Mouse (Mus musculus) forebrain, embryonic 12.5 days (tissue): ENCODE measurements around the gene Lmntd1. TPM values are rescaled to one million over a fixed set of nuclear protein-coding genes. Genes with fewer than 3 reads are reported as not detected.
A peak's percentile ranks its signal among the peaks of the same experiment; 100 is the strongest.

Experiments
- ATAC-seq: fragments of 200-750 bp; cut with Nextera tagmentation; 2 replicates; pipeline ENCODE4 v1.8.0; 2017; ENCODE audit warnings: moderate TSS enrichment; ENCODE audit not compliant: low FRiP score
- H3K27ac ChIP-seq: fragments of 300-500 bp; sonication (generic); 2 replicates; pipeline ENCODE4 v1.5.1; 2016; ENCODE audit warnings: mild to moderate bottlenecking
- H3K27me3 ChIP-seq: fragments of 300-500 bp; sonication (generic); 2 replicates; pipeline ENCODE4 v1.6.1; 2016; ENCODE audit warnings: mild to moderate bottlenecking
- H3K36me3 ChIP-seq: fragments of 300-500 bp; sonication (generic); replicated peaks from 2 replicates; pipeline ENCODE4 v1.6.1; 2016; ENCODE audit warnings: mild to moderate bottlenecking
- H3K4me1 ChIP-seq: fragments of 300-500 bp; sonication (generic); 2 replicates; pipeline ENCODE4 v1.6.1; 2016
- H3K4me2 ChIP-seq: fragments of 300-500 bp; sonication (generic); 2 replicates; pipeline ENCODE4 v1.6.1; 2016; ENCODE audit warnings: mild to moderate bottlenecking, moderate library complexity
- H3K4me3 ChIP-seq: fragments of 300-500 bp; sonication (generic); replicated peaks from 2 replicates; pipeline ENCODE4 v1.5.1; 2016; ENCODE audit warnings: mild to moderate bottlenecking
- H3K9ac ChIP-seq: fragments of 300-500 bp; sonication (generic); 2 replicates; pipeline ENCODE4 v1.6.1; 2016; ENCODE audit warnings: mild to moderate bottlenecking
- H3K9me3 ChIP-seq: fragments of 300-500 bp; sonication (generic); 2 replicates; pipeline ENCODE4 v1.6.1; 2016
- WGBS: fragments of 180-500 bp; shearing (Covaris S2); methylation state at CpG from one replicate; pipeline ENCODE4 v1.1.7; 2016; 5-methylcytosine and 5-hydroxymethylcytosine counted together
- polyA plus RNA-seq: library from polyadenylated mRNA; unstranded; fragments of >200 nt; fragmentation: Nextera tagmentation; extraction: Ambion mirVana; gene quantifications from 2 replicates; pipeline ENCODE4 v1.2.1, GENCODE M21; 2016

The Lmntd1 gene
- polyA plus RNA-seq, 1 experiment from 2014 or later: 0.47 TPM

DNA sequence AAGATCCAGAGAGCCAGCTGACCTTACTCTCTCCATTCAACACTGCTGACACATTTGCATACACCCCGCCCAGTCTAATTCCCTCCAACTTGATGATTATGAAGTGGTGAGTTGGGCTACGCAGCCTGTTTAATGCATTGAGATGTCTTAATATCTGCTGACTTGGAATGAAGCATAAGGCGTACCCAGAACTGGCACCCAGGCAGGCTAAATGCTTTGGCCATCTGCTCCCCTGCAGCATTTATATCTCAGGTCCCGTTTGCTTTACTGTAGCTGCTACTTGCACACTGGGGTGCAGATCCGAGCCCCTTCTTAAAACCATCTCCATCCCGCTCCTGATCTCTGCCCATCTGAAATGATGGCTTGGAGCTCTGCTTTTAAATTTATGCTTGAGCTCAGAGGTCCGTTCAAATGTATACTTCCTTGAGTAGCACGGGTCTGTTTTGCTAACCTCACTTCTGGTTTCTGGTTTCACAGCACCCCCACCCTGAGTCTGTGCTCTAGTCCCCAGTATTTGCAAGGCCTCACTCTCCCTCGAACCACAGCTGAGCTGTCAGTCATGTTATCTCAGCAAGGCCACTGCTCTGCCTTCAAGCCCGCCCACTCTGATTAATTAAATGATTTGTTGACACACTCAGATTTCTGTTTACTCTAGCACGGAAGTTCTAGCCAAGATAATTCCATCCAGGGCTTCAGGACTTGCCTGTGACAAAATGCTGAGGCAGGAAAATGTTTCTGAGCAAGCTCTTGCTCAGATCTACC lies 15.1 kb downstream of the Lmntd1 start:
- H3K4me2 ChIP-seq: no peak overlapping the region
- H3K9me3 ChIP-seq: no peaks in the 10 kb centered on the region
- no peaks in the 10 kb centered on the region for H3K27me3 ChIP-seq
- no peak overlapping the region for H3K9ac ChIP-seq
- peaks cover 9% of the 10 kb centered on the region for H3K4me1 ChIP-seq
- 76% methylated on average over 11 of the region's 11 CpGs for WGBS
- no peaks in the 10 kb centered on the region for H3K36me3 ChIP-seq
- H3K4me3 ChIP-seq: no peak overlapping the region
- ATAC-seq: no peak
- H3K27ac ChIP-seq: no peak overlapping the region

DNA sequence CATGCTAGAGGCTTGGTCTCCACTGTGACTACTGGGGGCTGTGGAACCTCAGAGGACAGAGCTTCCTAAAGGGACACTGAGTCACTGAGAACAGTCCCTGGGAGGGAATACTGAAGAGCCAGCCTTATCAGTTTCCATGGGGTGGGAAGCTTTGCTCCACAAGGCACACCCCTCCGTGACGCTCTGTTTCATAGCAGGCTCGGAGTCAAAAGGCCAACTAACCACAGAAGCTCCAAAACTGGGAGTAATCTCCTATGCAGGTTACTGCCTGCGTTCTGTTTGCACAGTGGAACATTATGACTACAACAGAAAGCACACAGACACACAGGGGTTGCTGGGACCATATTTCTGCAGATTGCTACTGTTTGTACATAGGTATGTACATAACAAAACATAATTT lies 18.2 kb downstream of the Lmntd1 start:
- no peak overlapping the region for H3K9ac ChIP-seq
- H3K4me3 ChIP-seq: no peak overlapping the region
- H3K9me3 ChIP-seq: no peaks in the 10 kb centered on the region
- WGBS: 85% methylated on average over 4 of the region's 4 CpGs
- no peaks in the 10 kb centered on the region for H3K27me3 ChIP-seq
- no peak overlapping the region for H3K4me2 ChIP-seq
- no peak for ATAC-seq
- H3K36me3 ChIP-seq: no peaks in the 10 kb centered on the region
- H3K27ac ChIP-seq: no peak overlapping the region
- H3K4me1 ChIP-seq: peaks cover 4% of the 10 kb centered on the region

DNA sequence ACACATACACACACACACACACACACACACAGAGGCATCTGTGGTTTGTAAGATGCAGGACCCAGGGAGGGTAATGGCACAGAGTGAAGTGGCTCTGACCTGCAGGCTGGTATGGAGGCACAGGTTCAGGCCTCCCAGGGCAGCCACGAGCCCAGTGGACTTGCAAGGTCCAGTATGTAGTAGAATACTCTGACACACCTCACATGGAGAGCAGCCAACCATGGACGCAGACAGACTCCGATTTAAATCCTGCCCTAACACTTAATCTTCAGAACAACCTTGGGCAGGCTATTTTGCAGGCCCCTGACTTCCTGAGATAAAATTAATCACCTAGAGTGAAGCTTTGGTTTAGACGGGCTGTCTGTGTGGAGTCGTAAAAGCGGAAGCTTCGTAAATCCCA lies 20.1 kb downstream of the Lmntd1 start:
- no peaks in the 10 kb centered on the region for H3K9me3 ChIP-seq
- H3K4me1 ChIP-seq: peaks cover 2% of the 10 kb centered on the region
- H3K27me3 ChIP-seq: no peaks in the 10 kb centered on the region
- no peak overlapping the region for H3K27ac ChIP-seq
- no peak overlapping the region for H3K4me2 ChIP-seq
- H3K4me3 ChIP-seq: no peak overlapping the region
- ATAC-seq: no peak
- H3K36me3 ChIP-seq: no peaks in the 10 kb centered on the region
- WGBS: 88% methylated on average over 7 of the region's 7 CpGs
- no peak overlapping the region for H3K9ac ChIP-seq

DNA sequence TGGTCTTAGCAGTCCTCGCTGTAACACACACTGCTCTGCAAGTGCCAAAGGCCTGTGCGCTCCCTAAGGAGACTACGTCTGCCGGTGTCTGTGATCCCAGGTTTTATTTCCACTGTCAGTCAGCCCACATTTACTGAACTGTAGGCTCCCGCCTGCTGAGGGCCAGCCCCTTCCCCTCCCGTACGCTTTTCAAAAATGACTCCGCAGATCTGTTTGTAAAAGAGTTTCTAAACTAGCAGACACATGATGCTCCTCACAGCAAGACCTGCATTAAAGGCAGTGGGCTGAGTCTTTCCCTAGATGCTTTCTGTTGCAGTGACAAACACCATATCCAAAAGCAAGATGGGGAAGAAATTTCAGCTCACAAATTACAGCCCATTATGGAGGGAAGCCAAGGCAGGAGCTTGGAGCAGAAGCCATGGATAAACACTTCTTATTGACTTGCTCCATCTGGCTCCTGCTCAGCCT lies 21.6 kb downstream of the Lmntd1 start:
- Histone ChIP-seq H3K4me3 (no peak overlapping the region), H3K27ac (no peak overlapping the region), H3K9me3 (no peaks in the 10 kb centered on the region), H3K27me3 (no peaks in the 10 kb centered on the region), H3K9ac (no peak overlapping the region), H3K4me2 (no peak overlapping the region), H3K36me3 (no peaks in the 10 kb centered on the region), H3K4me1 (no peaks in the 10 kb centered on the region; the same call in 1 of the 2 replicates)
- 66% methylated on average over 8 of the region's 8 CpGs for WGBS
- no peak for ATAC-seq

DNA sequence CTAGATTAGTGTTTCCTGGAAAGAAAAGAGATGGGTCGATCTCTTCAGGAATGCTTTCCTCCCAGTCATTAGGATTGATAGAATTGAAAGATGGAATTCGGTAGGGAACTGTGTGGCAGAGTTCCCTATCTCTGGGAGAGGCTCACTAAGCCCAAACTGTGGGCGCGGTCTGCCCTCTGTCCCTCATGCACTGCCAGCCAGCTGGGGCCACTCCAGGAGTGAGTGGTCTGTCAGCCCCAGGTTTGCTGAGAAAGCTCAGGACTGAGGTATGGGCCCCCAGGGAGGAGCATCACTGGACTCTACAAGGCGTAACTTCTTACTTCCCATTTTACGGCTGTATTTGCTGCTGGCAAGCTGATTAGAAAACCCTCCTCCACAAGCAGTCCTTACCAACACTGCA lies 22.1 kb downstream of the Lmntd1 start:
- Histone ChIP-seq H3K27ac (no peak overlapping the region), H3K27me3 (no peaks in the 10 kb centered on the region), H3K4me1 (no peaks in the 10 kb centered on the region; the same call in 1 of the 2 replicates), H3K9ac (no peak overlapping the region), H3K9me3 (no peaks in the 10 kb centered on the region), H3K4me2 (no peak overlapping the region), H3K4me3 (no peak overlapping the region), H3K36me3 (no peaks in the 10 kb centered on the region)
- WGBS: 85% methylated on average over 6 of the region's 6 CpGs
- no peak for ATAC-seq

DNA sequence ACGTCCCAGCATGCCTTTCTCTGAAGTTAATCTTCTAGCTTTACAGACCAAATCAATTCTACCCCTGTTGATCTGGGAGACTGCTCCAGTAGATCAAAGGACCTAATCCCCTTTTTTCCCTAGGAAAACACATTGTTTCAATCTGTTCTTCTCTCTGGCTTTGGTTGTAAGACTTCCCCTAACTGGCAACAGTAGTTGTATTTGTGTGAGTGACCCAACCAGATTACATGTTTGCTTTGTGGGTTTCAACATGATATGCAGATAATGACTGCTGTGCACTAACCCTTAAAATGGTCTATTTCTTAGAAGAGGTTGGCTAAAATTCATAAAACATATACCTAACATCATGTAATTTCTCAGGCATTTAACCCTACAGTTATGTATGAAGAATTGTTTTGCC lies 22.5 kb downstream of the Lmntd1 start:
- no peak overlapping the region for H3K4me3 ChIP-seq
- no peaks in the 10 kb centered on the region for H3K27me3 ChIP-seq
- H3K9ac ChIP-seq: no peak overlapping the region
- WGBS: 35% methylated on average over 1 of the region's 1 CpGs
- H3K36me3 ChIP-seq: no peaks in the 10 kb centered on the region
- H3K9me3 ChIP-seq: no peaks in the 10 kb centered on the region
- ATAC-seq: no peak
- H3K4me2 ChIP-seq: no peak overlapping the region
- H3K4me1 ChIP-seq: no peaks in the 10 kb centered on the region; the same call in 1 of the 2 replicates
- no peak overlapping the region for H3K27ac ChIP-seq

DNA sequence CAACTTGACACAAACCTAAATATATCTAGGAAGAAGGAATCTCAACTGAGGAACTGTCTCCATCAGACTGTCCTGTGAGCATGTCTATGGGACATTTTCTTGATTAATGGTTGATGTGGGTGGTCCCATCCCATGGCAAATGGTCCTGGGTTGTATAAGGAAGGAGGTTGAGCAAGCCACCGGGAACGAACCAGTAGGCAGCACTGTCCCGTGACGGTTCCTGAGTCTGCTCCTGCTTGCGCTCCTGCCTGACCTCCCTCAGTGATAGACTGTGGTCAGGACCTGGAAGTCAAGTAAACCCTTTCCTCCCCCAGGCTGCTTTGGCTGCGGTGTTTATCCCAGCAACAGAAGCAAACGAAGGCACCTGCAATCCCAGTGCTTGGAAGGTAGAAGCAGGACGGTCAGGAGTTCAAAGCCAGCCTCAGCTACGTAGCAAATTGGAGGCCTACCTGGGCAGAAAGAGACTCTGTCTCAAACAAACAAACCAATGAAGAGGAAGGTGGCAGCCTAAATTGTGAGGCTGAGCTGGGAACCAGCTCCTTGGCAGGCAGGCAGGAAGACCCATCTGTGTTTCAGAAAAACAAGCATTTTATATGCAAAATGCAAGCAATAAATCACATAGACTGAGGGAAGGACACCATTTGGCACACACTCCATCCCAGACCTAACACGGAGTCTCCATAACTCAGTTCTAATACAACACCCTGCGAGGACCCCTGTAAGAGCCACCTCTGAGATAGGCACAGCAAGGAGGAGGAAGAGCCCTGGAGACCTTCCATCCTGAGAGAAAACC lies 23.4 kb downstream of the Lmntd1 start:
- Histone ChIP-seq H3K9me3 (no peaks in the 10 kb centered on the region), H3K27me3 (no peaks in the 10 kb centered on the region), H3K4me2 (no peak overlapping the region), H3K9ac (no peak overlapping the region), H3K27ac (no peak overlapping the region), H3K4me3 (no peak overlapping the region), H3K4me1 (peaks cover under 1% of the 10 kb centered on the region; the same call in 1 of the 2 replicates), H3K36me3 (no peaks in the 10 kb centered on the region)
- 92% methylated on average over 11 of the region's 11 CpGs for WGBS
- no peak for ATAC-seq

DNA sequence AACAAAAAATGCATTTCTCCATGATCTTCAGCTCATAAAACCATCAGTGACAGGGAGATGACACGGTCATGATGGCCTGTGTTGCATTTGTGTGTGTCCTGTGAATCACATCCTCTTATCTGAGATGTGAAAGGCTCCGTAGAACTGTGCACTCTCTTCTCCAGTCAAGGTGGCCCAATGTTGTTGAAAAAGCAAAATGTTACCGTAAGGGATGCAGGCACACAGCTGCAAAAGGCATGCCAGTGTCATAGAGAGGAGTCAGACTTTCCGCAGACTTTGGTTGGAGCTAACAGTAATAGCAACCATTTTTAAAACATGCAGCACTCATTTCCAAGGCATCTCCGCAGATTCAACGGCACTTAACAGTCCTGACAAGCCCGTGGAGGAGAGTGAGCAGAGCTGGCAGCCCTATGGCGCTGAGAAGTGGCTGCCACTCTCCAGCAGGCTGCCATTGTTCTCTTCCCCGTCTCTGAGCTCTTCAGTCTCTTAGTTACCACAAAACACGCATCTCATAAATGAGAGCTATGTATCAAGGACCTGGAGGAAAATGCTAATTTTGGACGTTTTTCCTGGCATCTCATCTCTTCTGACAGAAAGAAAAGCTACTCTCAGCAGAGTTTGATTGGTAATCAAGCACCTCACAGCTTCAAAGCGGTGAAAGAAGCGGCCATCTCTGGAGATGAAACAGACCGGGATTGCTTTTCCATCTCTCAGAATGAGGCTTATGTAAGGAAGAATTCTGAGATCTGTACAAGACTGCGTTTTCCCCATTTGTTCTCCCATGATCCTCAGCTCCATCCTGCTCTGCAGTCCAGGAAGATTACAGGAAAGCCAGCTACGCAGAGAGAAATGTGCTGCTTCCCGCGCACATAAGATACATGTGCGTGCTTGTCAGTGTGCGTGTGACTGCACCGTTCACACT lies 28.8 kb downstream of the Lmntd1 start:
- H3K4me2 ChIP-seq: peak overlapping the region; percentile 24
- peaks cover 15% of the 10 kb centered on the region for H3K4me1 ChIP-seq
- H3K27me3 ChIP-seq: no peaks in the 10 kb centered on the region
- WGBS: 55% methylated on average over 21 of the region's 21 CpGs
- H3K27ac ChIP-seq: peak overlapping the region; percentile 76
- H3K36me3 ChIP-seq: no peaks in the 10 kb centered on the region
- H3K4me3 ChIP-seq: no peak overlapping the region
- no peaks in the 10 kb centered on the region for H3K9me3 ChIP-seq
- H3K9ac ChIP-seq: no peak overlapping the region
- peak; percentile 78; the same call in 1 of the 2 replicates for ATAC-seq

DNA sequence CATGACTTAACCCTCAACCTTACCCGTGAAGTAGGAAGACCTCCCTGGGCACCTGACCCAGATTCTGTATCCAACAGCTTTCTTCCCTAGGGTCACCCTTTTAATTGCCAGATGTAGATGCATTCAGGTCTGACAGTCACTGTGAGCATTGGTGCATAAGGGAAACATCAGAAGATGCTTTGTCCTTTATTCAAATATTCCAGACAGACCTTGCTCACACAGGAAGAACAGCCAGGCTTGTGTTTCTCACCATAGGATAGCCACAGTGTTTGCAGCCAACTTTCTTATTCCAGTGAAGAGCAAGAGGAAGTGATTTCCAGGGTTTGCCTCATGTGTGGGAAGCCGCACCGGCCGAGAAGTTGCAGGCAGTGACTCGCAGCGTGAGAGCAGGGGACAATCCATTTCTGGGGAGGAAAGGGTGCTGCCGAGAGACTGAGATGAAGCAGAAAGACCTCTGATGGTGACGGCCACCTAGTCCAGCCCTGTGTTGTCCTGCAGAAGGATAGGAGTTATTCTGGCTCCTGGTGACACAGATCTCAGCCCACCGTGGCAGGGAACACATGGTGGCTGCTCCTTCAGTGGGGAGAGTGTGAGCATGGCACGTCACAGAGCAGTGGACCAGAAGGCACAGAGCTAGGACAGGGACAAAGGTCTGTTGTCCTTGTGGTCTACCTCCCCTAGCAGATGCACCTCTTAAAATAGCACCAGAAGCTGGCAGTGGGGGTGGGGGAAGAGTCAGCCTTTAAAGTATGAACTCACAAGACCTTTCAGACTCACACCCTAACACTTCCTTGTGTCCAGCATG lies 32.6 kb downstream of the Lmntd1 start:
- H3K9me3 ChIP-seq: no peaks in the 10 kb centered on the region
- no peaks in the 10 kb centered on the region for H3K27me3 ChIP-seq
- no peaks in the 10 kb centered on the region for H3K36me3 ChIP-seq
- H3K4me3 ChIP-seq: no peak overlapping the region
- H3K9ac ChIP-seq: no peak overlapping the region
- H3K4me2 ChIP-seq: no peak overlapping the region
- no peak for ATAC-seq
- WGBS: 76% methylated on average over 10 of the region's 10 CpGs
- H3K27ac ChIP-seq: no peak overlapping the region
- H3K4me1 ChIP-seq: peaks cover 28% of the 10 kb centered on the region

DNA sequence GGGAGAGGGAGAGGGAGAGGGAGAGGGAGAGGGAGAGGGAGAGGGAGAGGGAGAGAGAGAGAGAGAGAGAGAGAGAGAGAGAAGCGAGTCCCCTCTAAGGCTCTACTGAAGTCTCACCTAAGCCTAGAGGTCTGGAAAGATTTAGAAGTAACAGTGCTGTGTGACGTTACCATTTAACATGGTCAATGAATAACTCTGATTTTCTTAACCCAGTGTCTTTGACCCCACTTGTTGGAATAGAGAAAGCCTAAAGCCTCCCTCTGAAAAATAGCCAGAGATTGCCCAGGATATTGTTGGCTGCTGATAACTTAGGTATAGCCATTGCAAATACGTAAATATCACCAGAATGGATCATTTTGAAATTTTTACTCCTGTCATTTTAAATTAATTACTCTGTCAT lies 34.4 kb downstream of the Lmntd1 start:
- no peaks in the 10 kb centered on the region for H3K27me3 ChIP-seq
- H3K9ac ChIP-seq: no peak overlapping the region
- ATAC-seq: no peak
- peaks cover 20% of the 10 kb centered on the region for H3K4me1 ChIP-seq
- 85% methylated on average over 3 of the region's 3 CpGs for WGBS
- no peak overlapping the region for H3K4me3 ChIP-seq
- no peak overlapping the region for H3K4me2 ChIP-seq
- H3K27ac ChIP-seq: no peak overlapping the region
- H3K9me3 ChIP-seq: no peaks in the 10 kb centered on the region
- H3K36me3 ChIP-seq: no peaks in the 10 kb centered on the region

DNA sequence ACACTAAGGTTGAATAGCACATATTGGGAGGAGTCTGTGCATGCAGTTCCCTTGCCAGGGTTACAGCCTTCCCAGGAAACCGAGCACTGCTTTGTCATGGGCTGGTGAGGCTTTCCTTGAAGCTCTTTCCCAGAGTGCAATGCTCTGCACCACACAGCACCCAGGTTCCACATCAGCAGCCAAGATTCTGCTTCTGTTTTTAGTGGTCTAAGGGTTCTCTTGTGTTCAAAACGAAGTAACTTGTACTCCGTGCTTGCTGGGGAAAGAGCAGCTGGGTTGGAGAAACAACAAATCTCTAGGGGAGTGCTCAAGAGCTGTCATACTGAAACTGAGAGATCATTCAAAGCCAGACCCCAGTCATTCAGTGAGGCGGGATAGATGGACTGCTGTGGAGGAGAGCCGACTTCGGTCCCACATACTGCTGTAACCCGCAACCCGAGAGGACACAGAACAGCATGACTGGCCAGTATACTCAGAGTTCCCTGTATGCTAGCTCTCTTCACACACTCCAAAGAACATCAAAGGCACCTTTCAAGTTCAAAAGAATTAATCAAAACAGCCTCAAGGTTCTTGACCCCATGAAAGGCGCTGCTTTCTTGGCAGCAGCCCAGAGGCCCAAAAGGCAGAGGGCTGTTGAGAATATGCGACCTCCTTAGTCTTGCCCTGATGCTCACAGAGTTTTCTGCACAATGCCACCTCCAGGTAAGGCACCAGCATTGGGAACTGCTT lies 35.5 kb downstream of the Lmntd1 start:
- 0 out of 2 replicates have a peak overlapping the region, but pooled peaks have one; percentile 37 for H3K27ac ChIP-seq
- H3K36me3 ChIP-seq: no peaks in the 10 kb centered on the region
- no peaks in the 10 kb centered on the region for H3K27me3 ChIP-seq
- no peaks in the 10 kb centered on the region for H3K9me3 ChIP-seq
- H3K9ac ChIP-seq: no peak overlapping the region
- H3K4me2 ChIP-seq: no peak overlapping the region
- no peak overlapping the region for H3K4me3 ChIP-seq
- 0 out of 2 replicates have a peak, but pooled peaks have one; percentile 11 for ATAC-seq
- H3K4me1 ChIP-seq: peaks cover 20% of the 10 kb centered on the region
- 37% methylated on average over 10 of the region's 10 CpGs for WGBS
